8 mouse cellular contexts compared by ENCODE assay signal in the genomic region with DNA sequence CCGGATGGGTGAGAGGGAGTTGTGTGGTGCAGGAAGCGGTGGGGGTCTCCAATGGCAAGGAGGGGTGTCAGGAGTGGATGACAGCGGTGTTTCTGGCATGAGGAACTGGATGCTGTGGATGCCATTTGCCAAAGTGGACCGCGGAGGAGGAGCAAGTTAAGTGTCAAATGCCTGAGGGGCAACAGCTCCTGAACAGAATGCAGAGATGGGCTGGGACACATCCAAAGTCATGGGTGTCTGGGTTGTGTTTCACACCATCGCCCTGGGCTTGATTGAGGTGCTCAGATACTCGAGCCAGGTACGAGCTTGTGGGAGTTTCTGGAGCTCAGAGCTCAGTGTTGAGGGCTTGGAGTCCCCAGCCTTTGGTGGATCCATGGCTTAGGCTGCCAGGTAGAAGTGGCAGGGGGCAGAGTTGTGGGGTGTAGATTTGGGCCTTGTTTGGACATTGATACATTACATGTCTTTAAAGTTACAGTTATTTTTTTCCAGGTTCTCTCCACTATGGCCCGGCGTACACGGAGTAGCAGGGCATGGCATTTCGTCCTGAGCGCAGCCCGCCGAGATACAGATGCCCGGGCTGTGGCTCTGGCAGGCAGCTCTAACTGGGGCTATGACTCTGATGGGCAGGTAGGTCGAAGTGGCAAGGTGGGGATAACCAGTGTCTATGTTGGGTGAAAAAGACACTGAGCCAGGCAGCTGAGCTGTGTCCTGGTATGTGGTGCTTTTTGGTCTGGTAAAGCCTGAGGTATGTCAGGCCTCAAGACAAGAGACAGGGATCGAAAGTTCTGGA. TPM values are rescaled to one million over a fixed set of nuclear protein-coding genes. Genes with fewer than 3 reads are reported as not detected.
DNase-seq lines count a peak whose midpoint lies in the region; ATAC-seq lines count a peak whose summit lies in the region.

No protein-coding gene starts in this region.

- H3K27ac ChIP-seq in kidney, embryonic 16.5 days (ENCODE audit: low read length), result no peak overlapping the region
- 0 out of 2 replicates have a peak overlapping the region, but pooled peaks have one; percentile 63 for H3K27ac ChIP-seq in forebrain, embryonic 12.5 days
- H3K27ac ChIP-seq in limb, embryonic 15.5 days, result no peak overlapping the region

- no peaks in the 10 kb centered on the region for H3K27me3 ChIP-seq in kidney, embryonic 16.5 days (ENCODE audit: insufficient read depth, low read length)
- H3K27me3 ChIP-seq in forebrain, embryonic 12.5 days, result no peaks in the 10 kb centered on the region
- H3K27me3 ChIP-seq in limb, embryonic 15.5 days, result no peaks in the 10 kb centered on the region

- WGBS in kidney, embryonic 16.5 days, result 58% methylated on average over 18 of the region's 18 CpGs
- 65% methylated on average over 18 of the region's 18 CpGs for WGBS in forebrain, embryonic 12.5 days
- 57% methylated on average over 18 of the region's 18 CpGs for WGBS in limb, embryonic 15.5 days

- no peaks in the 10 kb centered on the region for H3K9me3 ChIP-seq in kidney, embryonic 16.5 days (ENCODE audit: low read length)
- no peaks in the 10 kb centered on the region for H3K9me3 ChIP-seq in forebrain, embryonic 12.5 days
- H3K9me3 ChIP-seq in limb, embryonic 15.5 days, result no peaks in the 10 kb centered on the region

- H3K4me1 ChIP-seq in kidney, embryonic 16.5 days (ENCODE audit: insufficient read depth, low read length), result peaks cover 17% of the 10 kb centered on the region
- peaks cover 25% of the 10 kb centered on the region for H3K4me1 ChIP-seq in forebrain, embryonic 12.5 days
- peaks cover 34% of the 10 kb centered on the region for H3K4me1 ChIP-seq in limb, embryonic 15.5 days

- peak overlapping the region; percentile 89 for H3K9ac ChIP-seq in kidney, embryonic 16.5 days (replicated peaks; ENCODE audit: low read length)
- H3K9ac ChIP-seq in forebrain, embryonic 12.5 days, result peak overlapping the region; percentile 82
- peak overlapping the region; percentile 89 for H3K9ac ChIP-seq in limb, embryonic 15.5 days

- peak overlapping the region; percentile 84 for H3K4me3 ChIP-seq in kidney, embryonic 16.5 days (ENCODE audit: low read length)
- H3K4me3 ChIP-seq in forebrain, embryonic 12.5 days (replicated peaks), result peak overlapping the region; percentile 89
- peak overlapping the region; percentile 95 for H3K4me3 ChIP-seq in limb, embryonic 15.5 days

- DNase-seq in kidney, adult 18-20 months, result no peak
- peak; percentile 39 for DNase-seq in NIH3T3 (ENCODE audit: low read depth)
- DNase-seq in T-cell, adult 2 months (ENCODE audit: low spot score), result no peak
- DNase-seq in right cerebral cortex, adult 18-20 months, result no peak
- no peak for DNase-seq in urinary bladder, postnatal 14 days (ENCODE audit: low spot score)

- H3K36me3 ChIP-seq in kidney, embryonic 16.5 days (ENCODE audit: insufficient read depth, low read length), result peaks cover 25% of the 10 kb centered on the region
- peaks cover 57% of the 10 kb centered on the region for H3K36me3 ChIP-seq in forebrain, embryonic 12.5 days (replicated peaks)
- peaks cover 59% of the 10 kb centered on the region for H3K36me3 ChIP-seq in limb, embryonic 15.5 days

- H3K4me2 ChIP-seq in kidney, embryonic 16.5 days (replicated peaks; ENCODE audit: low read depth, low read length), result peak overlapping the region; percentile 84
- peak overlapping the region; percentile 95 for H3K4me2 ChIP-seq in forebrain, embryonic 12.5 days
- peak overlapping the region; percentile 89 for H3K4me2 ChIP-seq in limb, embryonic 15.5 days

- no peak for ATAC-seq in kidney, embryonic 16.5 days (ENCODE audit: low FRiP score, low TSS enrichment)
- ATAC-seq in forebrain, embryonic 12.5 days (ENCODE audit: low FRiP score), result no peak
- ATAC-seq in limb, embryonic 15.5 days (ENCODE audit: insufficient number of reproducible peaks, low FRiP score, low TSS enrichment, low read depth), result no peak

RNA-seq across cellular contexts. Expression of gene Spsb3, which starts 1.0 kb away (rescaled TPM):
- 46.2 and 50.4 TPM in 2 replicates for polyA plus RNA-seq in kidney, embryonic 16.5 days (2015; fragmentation: Nextera tagmentation; extraction: Ambion mirVana)
- 47.3 and 50.7 TPM in 2 replicates for polyA plus RNA-seq in forebrain, embryonic 12.5 days (2016; fragmentation: Nextera tagmentation; extraction: Ambion mirVana)
- polyA plus RNA-seq in limb, embryonic 15.5 days (2015; fragmentation: Nextera tagmentation; extraction: Ambion mirVana), result 41.7 and 43.7 TPM in 2 replicates

RNA-seq across cellular contexts. Expression of gene Nubp2, which starts 1.3 kb away (rescaled TPM):
- 63.3 and 67.1 TPM in 2 replicates for polyA plus RNA-seq in kidney, embryonic 16.5 days (2015; fragmentation: Nextera tagmentation; extraction: Ambion mirVana)
- polyA plus RNA-seq in forebrain, embryonic 12.5 days (2016; fragmentation: Nextera tagmentation; extraction: Ambion mirVana), result 62.9 and 64.4 TPM in 2 replicates
- polyA plus RNA-seq in limb, embryonic 15.5 days (2015; fragmentation: Nextera tagmentation; extraction: Ambion mirVana), result 47.7 and 49.6 TPM in 2 replicates

RNA-seq across cellular contexts. Expression of gene Eme2, which starts 7.4 kb away (rescaled TPM):
- 36.5 and 38.5 TPM in 2 replicates for polyA plus RNA-seq in kidney, embryonic 16.5 days (2015; fragmentation: Nextera tagmentation; extraction: Ambion mirVana)
- polyA plus RNA-seq in forebrain, embryonic 12.5 days (2016; fragmentation: Nextera tagmentation; extraction: Ambion mirVana), result 42.7 and 44.6 TPM in 2 replicates
- polyA plus RNA-seq in limb, embryonic 15.5 days (2015; fragmentation: Nextera tagmentation; extraction: Ambion mirVana), result 27.4 and 29.9 TPM in 2 replicates

RNA-seq across cellular contexts. Expression of gene Mrps34, which starts 7.4 kb away (rescaled TPM):
- polyA plus RNA-seq in kidney, embryonic 16.5 days (2015; fragmentation: Nextera tagmentation; extraction: Ambion mirVana), result 102 TPM in 2 replicates
- polyA plus RNA-seq in forebrain, embryonic 12.5 days (2016; fragmentation: Nextera tagmentation; extraction: Ambion mirVana), result 86.0 and 91.1 TPM in 2 replicates
- 81.9 and 86.9 TPM in 2 replicates for polyA plus RNA-seq in limb, embryonic 15.5 days (2015; fragmentation: Nextera tagmentation; extraction: Ambion mirVana)

RNA-seq across cellular contexts. Expression of gene Nme3, which starts 8.8 kb away (rescaled TPM):
- polyA plus RNA-seq in kidney, embryonic 16.5 days (2015; fragmentation: Nextera tagmentation; extraction: Ambion mirVana), result 78.1 and 86.1 TPM in 2 replicates
- 54.9 and 63.0 TPM in 2 replicates for polyA plus RNA-seq in forebrain, embryonic 12.5 days (2016; fragmentation: Nextera tagmentation; extraction: Ambion mirVana)
- 31.9 and 36.0 TPM in 2 replicates for polyA plus RNA-seq in limb, embryonic 15.5 days (2015; fragmentation: Nextera tagmentation; extraction: Ambion mirVana)
